Mouse (Mus musculus) CH12.LX (cell line): ENCODE results near the gene Psmd1. TPM values are rescaled to one million over a fixed set of nuclear protein-coding genes. Genes with fewer than 3 reads are reported as not detected.

Experiments used
- DNase-seq: peaks from one replicate; pipeline ENCODE4 v3.0.0-alpha.2; 2013; ENCODE audit errors: extremely low read depth
- H3K27ac ChIP-seq: 2 replicates; pipeline ENCODE4 v1.5.1; 2012; ENCODE audit warnings: low read depth, mild to moderate bottlenecking, control low read depth, moderate library complexity; ENCODE audit not compliant: insufficient read depth
- H3K27me3 ChIP-seq: replicated peaks from 2 replicates; pipeline ENCODE3; 2012; ENCODE audit warnings: inconsistent platforms
- H3K36me3 ChIP-seq, 2 experiments: replicated peaks in 1 of 2; 2 replicates each; pipeline versions ENCODE3 to v1.6.1; 2012; ENCODE audit warnings: inconsistent platforms in 1 of 2, low read length in 1 of 2, mild to moderate bottlenecking in 1 of 2, mixed read lengths in 1 of 2, moderate library complexity in 1 of 2; ENCODE audit not compliant: control insufficient read depth in 1 of 2, insufficient read depth in 1 of 2
- H3K4me1 ChIP-seq, 2 experiments: 2 replicates each; pipeline ENCODE4 v1.6.1; 2012; ENCODE audit warnings: inconsistent platforms in 1 of 2, moderate library complexity in 1 of 2; ENCODE audit not compliant: insufficient read depth in 2 of 2, control insufficient read depth in 1 of 2
- H3K4me2 ChIP-seq: 2 replicates; pipeline ENCODE4 v1.6.1; 2012; ENCODE audit warnings: low read depth, mild to moderate bottlenecking, control low read depth; ENCODE audit not compliant: poor library complexity, insufficient read depth, severe bottlenecking
- H3K4me3 ChIP-seq, 3 experiments: fragments of 150-350 bp in 1 of 3; sonication (generic) in 1 of 3; replicated peaks in 1 of 3; 2 replicates each; pipeline versions ENCODE3 to v1.5.1; 2011 to 2012; ENCODE audit warnings: low read depth in 2 of 3, low read length in 2 of 3, mild to moderate bottlenecking in 2 of 3, moderate library complexity in 2 of 3, control low read depth in 1 of 3, improper control_type of control experiment in 1 of 3, inconsistent platforms in 1 of 3, mixed read lengths in 1 of 3; ENCODE audit not compliant: poor library complexity in 1 of 3
- H3K79me2 ChIP-seq: replicated peaks from 2 replicates; pipeline ENCODE4 v1.6.1; 2012; ENCODE audit warnings: mild to moderate bottlenecking, moderate library complexity; ENCODE audit not compliant: control insufficient read depth, poor library complexity, insufficient read depth, severe bottlenecking; ENCODE audit errors: extremely low read depth
- H3K9ac ChIP-seq: 2 replicates; pipeline ENCODE4 v1.6.1; 2012; ENCODE audit warnings: low read depth, mild to moderate bottlenecking, control low read depth, moderate library complexity; ENCODE audit not compliant: insufficient read depth
- H3K9me3 ChIP-seq: replicated peaks from 2 replicates; pipeline ENCODE3; 2012; ENCODE audit warnings: low read length, inconsistent platforms, mixed read lengths
- BHLHE40 ChIP-seq: IDR thresholded peaks from 2 replicates; pipeline ENCODE4 v1.6.1; 2011; ENCODE audit warnings: mild to moderate bottlenecking, low read depth, low read length, improper control_type of control experiment
- CHD1 ChIP-seq: IDR thresholded peaks from 2 replicates; pipeline ENCODE4 v1.6.1; 2012; ENCODE audit warnings: low read depth, low read length, improper control_type of control experiment, inconsistent platforms
- CHD2 ChIP-seq: IDR thresholded peaks from 2 replicates; pipeline ENCODE4 v1.6.1; 2011; ENCODE audit warnings: low read length, improper control_type of control experiment
- CTCF ChIP-seq, 2 experiments: IDR thresholded peaks in 1 of 2; conservative IDR thresholded peaks in 1 of 2; 2 replicates each; pipeline ENCODE4 v1.5.1; 2011 to 2012; ENCODE audit warnings: low read depth in 2 of 2, low read length in 2 of 2, improper control_type of control experiment in 1 of 2, inconsistent platforms in 1 of 2, mild to moderate bottlenecking in 1 of 2, moderate library complexity in 1 of 2
- E2F4 ChIP-seq: IDR thresholded peaks from 2 replicates; pipeline ENCODE4 v1.6.1; 2011; ENCODE audit warnings: low read depth, low read length, improper control_type of control experiment; ENCODE audit not compliant: insufficient replicate concordance
- ELF1 ChIP-seq: IDR thresholded peaks from 2 replicates; pipeline ENCODE4 v1.6.1; 2014; ENCODE audit warnings: low read depth, mild to moderate bottlenecking, inconsistent platforms, low read length, improper control_type of control experiment
- EP300 ChIP-seq: IDR thresholded peaks from 2 replicates; pipeline ENCODE4 v1.6.1; 2011; ENCODE audit warnings: low read length, improper control_type of control experiment
- ETS1 ChIP-seq: conservative IDR thresholded peaks from 2 replicates; pipeline ENCODE4 v1.6.1; 2012; ENCODE audit warnings: low read depth, mild to moderate bottlenecking, inconsistent platforms, low read length, improper control_type of control experiment, moderate library complexity
- GABPA ChIP-seq: IDR thresholded peaks from 2 replicates; pipeline ENCODE4 v1.6.1; 2012; ENCODE audit warnings: low read depth, low read length, improper control_type of control experiment, inconsistent platforms; ENCODE audit not compliant: insufficient replicate concordance
- HCFC1 ChIP-seq: IDR thresholded peaks from 2 replicates; pipeline ENCODE4 v1.6.1; 2012; ENCODE audit warnings: low read depth, mild to moderate bottlenecking, inconsistent platforms, low read length, improper control_type of control experiment
- IRF4 ChIP-seq: IDR thresholded peaks from 2 replicates; pipeline ENCODE4 v1.6.1; 2014; ENCODE audit warnings: low read depth, mild to moderate bottlenecking, inconsistent platforms, low read length, improper control_type of control experiment
- JUN ChIP-seq: IDR thresholded peaks from 2 replicates; pipeline ENCODE4 v1.6.1; 2011; ENCODE audit warnings: low read depth, mild to moderate bottlenecking, low read length, improper control_type of control experiment, moderate library complexity; ENCODE audit not compliant: insufficient read depth
- JUND ChIP-seq: conservative IDR thresholded peaks from 2 replicates; pipeline ENCODE4 v1.6.1; 2011; ENCODE audit warnings: low read depth, low read length, improper control_type of control experiment
- KAT2A ChIP-seq: IDR thresholded peaks from 2 replicates; pipeline ENCODE4 v1.6.1; 2012; ENCODE audit warnings: low read length, improper control_type of control experiment, inconsistent platforms; ENCODE audit not compliant: insufficient replicate concordance
- MAFK ChIP-seq: IDR thresholded peaks from 2 replicates; pipeline ENCODE4 v1.6.1; 2011; ENCODE audit warnings: low read length, improper control_type of control experiment; ENCODE audit not compliant: insufficient replicate concordance
- MAX ChIP-seq: IDR thresholded peaks from 2 replicates; pipeline ENCODE4 v1.6.1; 2011; ENCODE audit warnings: low read length, improper control_type of control experiment
- MAZ ChIP-seq: IDR thresholded peaks from 2 replicates; pipeline ENCODE4 v1.6.1; 2012; ENCODE audit warnings: low read depth, mild to moderate bottlenecking, inconsistent platforms, low read length, improper control_type of control experiment, moderate library complexity
- MEF2A ChIP-seq: IDR thresholded peaks from 2 replicates; pipeline ENCODE4 v1.6.1; 2014; ENCODE audit warnings: low read depth, mild to moderate bottlenecking, inconsistent platforms, low read length, improper control_type of control experiment, borderline replicate concordance
- MXI1 ChIP-seq: IDR thresholded peaks from 2 replicates; pipeline ENCODE4 v1.6.1; 2011; ENCODE audit warnings: mild to moderate bottlenecking, low read depth, low read length, improper control_type of control experiment
- MYC ChIP-seq: IDR thresholded peaks from 2 replicates; pipeline ENCODE4 v1.6.1; 2011; ENCODE audit warnings: low read depth, mild to moderate bottlenecking, improper control_type of control experiment, low read length
- NELFE ChIP-seq: IDR thresholded peaks from 2 replicates; pipeline ENCODE4 v1.6.1; 2011; ENCODE audit warnings: low read depth, low read length, improper control_type of control experiment
- NRF1 ChIP-seq: IDR thresholded peaks from 2 replicates; pipeline ENCODE4 v1.6.1; 2014; ENCODE audit warnings: low read depth, mild to moderate bottlenecking, inconsistent platforms, low read length, improper control_type of control experiment, moderate library complexity
- PAX5 ChIP-seq: IDR thresholded peaks from 2 replicates; pipeline ENCODE4 v1.6.1; 2012; ENCODE audit warnings: low read length, inconsistent platforms, mixed read lengths
- POLR2A ChIP-seq: IDR thresholded peaks from 2 replicates; pipeline ENCODE4 v1.6.1; 2011; ENCODE audit warnings: low read depth, mild to moderate bottlenecking, improper control_type of control experiment, low read length
- POLR2AphosphoS2 ChIP-seq: IDR thresholded peaks from 2 replicates; pipeline ENCODE4 v1.6.1; 2011; ENCODE audit warnings: low read depth, low read length, improper control_type of control experiment
- RAD21 ChIP-seq: IDR thresholded peaks from 2 replicates; pipeline ENCODE4 v1.6.1; 2011; ENCODE audit warnings: low read depth, mild to moderate bottlenecking, low read length, improper control_type of control experiment, moderate library complexity
- RCOR1 ChIP-seq: conservative IDR thresholded peaks from 2 replicates; pipeline ENCODE4 v1.6.1; 2012; ENCODE audit warnings: low read depth, mild to moderate bottlenecking, inconsistent platforms, low read length, improper control_type of control experiment
- SIN3A ChIP-seq: IDR thresholded peaks from 2 replicates; pipeline ENCODE4 v1.6.1; 2012; ENCODE audit warnings: low read length, improper control_type of control experiment, inconsistent platforms
- SMC3 ChIP-seq: IDR thresholded peaks from 2 replicates; pipeline ENCODE4 v1.6.1; 2011; ENCODE audit warnings: low read depth, low read length, improper control_type of control experiment
- TBP ChIP-seq: conservative IDR thresholded peaks from 2 replicates; pipeline ENCODE4 v1.6.1; 2011; ENCODE audit warnings: low read depth, low read length, improper control_type of control experiment
- TCF12 ChIP-seq: IDR thresholded peaks from 2 replicates; pipeline ENCODE4 v1.6.1; 2014; ENCODE audit warnings: low read depth, mild to moderate bottlenecking, inconsistent platforms, low read length, improper control_type of control experiment
- UBTF ChIP-seq: IDR thresholded peaks from 2 replicates; pipeline ENCODE4 v1.6.1; 2012; ENCODE audit warnings: low read depth, mild to moderate bottlenecking, inconsistent platforms, low read length, improper control_type of control experiment, moderate library complexity
- USF1 ChIP-seq: IDR thresholded peaks from 2 replicates; pipeline ENCODE4 v1.6.1; 2014; ENCODE audit warnings: low read depth, mild to moderate bottlenecking, inconsistent platforms, low read length, improper control_type of control experiment
- USF2 ChIP-seq: conservative IDR thresholded peaks from 2 replicates; pipeline ENCODE4 v1.6.1; 2011; ENCODE audit warnings: low read depth, low read length, improper control_type of control experiment
- ZC3H11A ChIP-seq: IDR thresholded peaks from 2 replicates; pipeline ENCODE4 v1.6.1; 2012; ENCODE audit warnings: low read depth, mild to moderate bottlenecking, inconsistent platforms, low read length, improper control_type of control experiment
- ZKSCAN1 ChIP-seq: IDR thresholded peaks from 2 replicates; pipeline ENCODE4 v1.6.1; 2012; ENCODE audit warnings: low read depth, inconsistent platforms, low read length, improper control_type of control experiment, borderline replicate concordance
- ZMIZ1 ChIP-seq: IDR thresholded peaks from 2 replicates; pipeline ENCODE4 v1.6.1; 2012; ENCODE audit warnings: low read depth, mild to moderate bottlenecking, inconsistent platforms, low read length, improper control_type of control experiment
- ZNF384 ChIP-seq: IDR thresholded peaks from 2 replicates; pipeline ENCODE4 v1.6.1; 2012; ENCODE audit warnings: low read depth, low read length, improper control_type of control experiment, inconsistent platforms
- dilution Hi-C: fragments of 300-500 bp; cut with MboI; formaldehyde crosslinking; loops from 2 replicates; pipeline ENCODE4 v1.14.3; 2020; ENCODE audit warnings: low sequenced_read_pairs; ENCODE audit not compliant: extremely low pct_unique_long_range_greater_than_20kb, extremely low pct_ligation_motif_present
- in situ Hi-C: fragments of 300-500 bp; cut with MboI; formaldehyde crosslinking; loops from 3 replicates; pipeline ENCODE4 v1.14.3; 2019; ENCODE audit warnings: low sequenced_read_pairs, low pct_ligation_motif_present, low pct_unique_long_range_greater_than_20kb, mixed read lengths
- polyA plus RNA-seq: library from polyadenylated mRNA; unstranded; fragments of >175 nt; gene quantifications from 2 replicates; pipeline ENCODE4 v1.2.1, GENCODE M21; 2012; ENCODE audit warnings: low read depth; ENCODE audit not compliant: insufficient read length
- total RNA-seq, 2 experiments: library from RNA; depleted of rRNA; stranded (reverse); fragments of 300-350 nt in 1 of 2; fragments of >200 nt in 1 of 2; gene quantifications; 2 replicates each; pipeline ENCODE4 v1.2.3; 2012 to 2014

The Psmd1 gene
- total and polyA plus RNA-seq, 3 experiments, result 87.6 to 196 (median 134) TPM

- Histone ChIP-seq H3K4me3 (peak within 1 kb of the TSS; percentile 76 to 87 (median 78)), H3K36me3 (peaks cover 2 to 21% of the 10 kb centered on the region in 2 experiments), H3K4me2 (peak within 1 kb of the TSS; percentile 57), H3K4me1 (peaks cover 8 to 52% of the 10 kb centered on the region in 2 experiments; a peak in 3 of 4 replicates), H3K9ac (peak within 1 kb of the TSS; percentile 87), H3K79me2 (no peaks in the 10 kb centered on the region), H3K27me3 (no peaks in the 10 kb centered on the region), H3K27ac (peak within 1 kb of the TSS; percentile 72; the same call in 1 of the 2 replicates), H3K9me3 (no peaks in the 10 kb centered on the region)
- in situ Hi-C loops, result no loop called here
- DNase-seq, result peak; percentile 98
- dilution Hi-C loops, result no loop called here
- no peak for TF ChIP-seq E2F4
- no peak for TF ChIP-seq MAFK
- TF ChIP-seq HCFC1, result peak; percentile 79
- TF ChIP-seq USF2, result peak; percentile 98
- TF ChIP-seq NELFE, result peak; percentile 96
- no peak for TF ChIP-seq MEF2A
- peak; percentile 73 for TF ChIP-seq BHLHE40
- no peak for TF ChIP-seq IRF4
- no peak for TF ChIP-seq JUN
- TF ChIP-seq MAZ, result no peak
- TF ChIP-seq NRF1, result no peak
- no peak for TF ChIP-seq RAD21
- no peak; the same call in 1 of the 2 replicates for TF ChIP-seq KAT2A
- TF ChIP-seq RCOR1, result no peak
- TF ChIP-seq MAX, result peak; percentile 98
- TF ChIP-seq TCF12, result peak; percentile 85
- no peak for TF ChIP-seq JUND
- TF ChIP-seq SMC3, result no peak
- TF ChIP-seq MXI1, result peak; percentile 96
- no peak for TF ChIP-seq UBTF
- TF ChIP-seq SIN3A, result peak; percentile 86
- TF ChIP-seq ZMIZ1, result peak; percentile 79; the same call in 1 of the 2 replicates
- peak; percentile 70 for TF ChIP-seq MYC
- TF ChIP-seq POLR2A, result peak; percentile 98
- peak; percentile 96 for TF ChIP-seq ELF1
- no peak for TF ChIP-seq ZNF384
- TF ChIP-seq TBP, result peak; percentile 96
- TF ChIP-seq ZKSCAN1, result no peak
- no peak for TF ChIP-seq PAX5
- TF ChIP-seq ETS1, result no peak
- TF ChIP-seq USF1, result peak; percentile 99
- no peak for TF ChIP-seq ZC3H11A
- TF ChIP-seq POLR2AphosphoS2, result peak; percentile 82; the same call in 1 of the 2 replicates
- TF ChIP-seq CHD1, result no peak
- no peak for TF ChIP-seq EP300
- no peak for TF ChIP-seq GABPA
- no peak for TF ChIP-seq CHD2
- TF ChIP-seq CTCF (conservative IDR thresholded peaks at IDR 0.05 in 1 of 2, IDR thresholded peaks at IDR 0.05 in 1 of 2; ENCODE audit: low read depth in 2 of 2, low read length in 2 of 2), result no peak
Observed at GRCm38 (mm10) chr1:86154133-86154823, 90.1 kb downstream of the Psmd1 start, which contains the start of gene Armc9. Gene Armc9 (plus strand): TSS chr1:86154780.
